Mouse (Mus musculus) heart, adult 2 months (tissue): ENCODE measurements around the gene Nrtn.

Experiments used
- CTCF ChIP-seq: fragments of 200-600 bp; IDR thresholded peaks from 2 replicates; pipeline ENCODE4 v1.8.1; 2022; ENCODE audit warnings: antibody characterized with exemption, mild to moderate bottlenecking, moderate library complexity
- EP300 ChIP-seq: fragments of 200-500 bp; IDR thresholded peaks from 2 replicates; pipeline ENCODE4 v1.6.1; 2011; ENCODE audit warnings: low read depth, low read length, control low read depth; ENCODE audit not compliant: insufficient read depth
- POLR2A ChIP-seq: fragments of 200-500 bp; IDR thresholded peaks from 2 replicates; pipeline ENCODE4 v1.6.1; 2011; ENCODE audit warnings: mild to moderate bottlenecking, low read depth, low read length, control low read depth; ENCODE audit not compliant: insufficient read depth

DNA sequence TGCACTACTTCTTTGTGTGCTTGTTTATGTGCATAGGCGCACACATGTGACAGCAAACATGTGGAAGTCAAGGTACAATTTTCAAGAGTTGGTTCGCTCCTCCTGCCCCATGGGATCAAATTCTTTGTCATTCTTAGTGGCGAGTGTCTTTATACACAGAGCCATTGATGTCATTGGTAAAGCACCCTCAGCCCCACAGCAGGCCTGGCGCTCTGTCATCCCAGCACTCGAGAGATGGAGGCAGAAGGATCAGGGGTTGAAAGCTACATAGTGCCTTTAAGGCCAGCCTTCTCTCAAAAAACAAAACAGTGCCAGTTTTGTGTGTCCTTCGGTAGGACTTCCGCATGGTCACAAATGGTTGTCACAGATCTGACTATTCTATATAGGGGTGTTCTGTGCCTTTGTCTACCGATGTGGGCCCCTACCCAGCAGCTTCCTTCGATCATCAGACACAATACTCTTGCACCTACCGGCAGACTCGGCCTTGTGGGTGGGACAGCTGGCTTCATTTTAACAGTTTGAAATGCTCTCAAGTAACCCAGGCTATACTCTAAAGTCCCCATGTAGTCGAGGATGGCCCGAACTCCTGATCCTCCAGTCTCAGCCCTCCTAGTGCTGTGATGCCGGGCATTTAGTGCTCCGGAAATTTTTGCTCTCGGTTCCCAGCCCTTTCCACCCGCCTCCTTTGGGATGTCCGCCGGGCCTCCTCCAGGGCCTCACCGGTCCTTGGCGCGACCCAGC is 41.2 kb downstream of the Nrtn start:
- TF ChIP-seq CTCF (no peak), POLR2A (no peak), EP300 (no peak)
